Mouse (Mus musculus): Measurements from ENCODE around the gene Slc29a1.

- TF ChIP-seq CTCF (IDR thresholded peaks at IDR 0.05; ENCODE audit: borderline replicate concordance, extremely low read depth, insufficient read depth, insufficient read length) (no peak), POLR2A (IDR thresholded peaks at IDR 0.05; ENCODE audit: borderline replicate concordance, extremely low read depth, insufficient read depth, insufficient read length, poor library complexity, severe bottlenecking) (no peak; the same call in 1 of the 2 replicates)
These were observed 27.0 kb downstream of the Slc29a1 start for GRCm38 (mm10) chr17:45572103-45573086.
